Mouse (Mus musculus): ENCODE measurements around the gene Kcnk3.

DNA sequence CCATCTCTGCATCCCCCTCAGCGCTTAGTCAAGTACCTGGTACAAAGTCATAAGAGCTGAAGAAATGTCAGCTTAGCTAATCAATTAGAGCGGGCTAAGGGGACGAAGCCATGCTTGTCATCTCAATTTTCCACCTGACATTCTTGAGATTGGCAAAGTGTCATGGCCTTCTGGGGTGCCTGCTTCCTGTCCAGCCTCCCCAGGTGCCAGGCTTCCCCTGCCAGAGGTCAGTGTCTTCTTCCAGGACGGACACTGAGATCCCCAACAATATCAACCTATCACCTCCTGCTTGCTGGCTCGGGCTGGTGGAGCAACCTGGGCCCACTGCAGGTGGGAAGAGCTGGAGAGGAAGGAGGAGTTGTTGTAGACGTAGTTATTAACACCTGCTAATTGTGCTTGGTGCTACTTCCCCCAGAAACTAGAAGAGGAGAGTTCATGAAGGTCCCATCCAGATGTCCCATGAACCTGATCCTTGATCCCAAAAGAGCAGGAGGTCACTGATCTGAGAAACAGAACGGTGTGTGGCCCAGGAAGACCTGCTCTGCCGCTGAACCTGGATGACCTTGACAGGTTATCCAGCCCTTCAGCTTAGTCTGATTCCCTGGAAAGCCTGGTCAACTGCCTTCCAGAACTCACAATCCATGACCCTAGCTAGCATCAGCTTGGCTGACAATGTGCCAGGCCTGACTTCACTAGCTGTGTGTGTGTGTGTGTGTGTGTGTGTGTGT is 22.1 kb downstream of the Kcnk3 start:
- TF ChIP-seq EP300 (optimal IDR thresholded peaks at IDR 0.05) (no peak), CTCF (IDR thresholded peaks at IDR 0.05; ENCODE audit: low read depth) (no peak)

All from stomach, postnatal 0 days (tissue).